Mouse (Mus musculus) heart, adult 9 months (tissue): ENCODE results near the gene Farp2.
"Not testable (repeated sequence)": the region's sequence is repeated elsewhere in the genome, so short reads cannot be mapped to it uniquely, and the experiment has no call there.

Experiments
- DNase-seq, 2 experiments: peaks; one replicate each; pipeline ENCODE4 v3.0.0; 2022; ENCODE audit warnings: low spot score in 2 of 2

The Farp2 gene

GRCm38 (mm10) chr1:93511585-93512350 lies at the start of gene Farp2:
TSS of gene Farp2 (plus strand) at chr1:93512079.
- peak; percentile 96 to 97 for DNase-seq

- DNase-seq, result no peak
These were observed 46.8 kb upstream of the Farp2 start for GRCm38 (mm10) chr1:93465066-93465465.

- no peak for DNase-seq
These were observed 46.1 kb upstream of the Farp2 start for GRCm38 (mm10) chr1:93465746-93466145.

GRCm38 (mm10) chr1:93468626-93469025 lies 43.3 kb upstream of the Farp2 start:
- no peak for DNase-seq

GRCm38 (mm10) chr1:93475694-93476093 lies 36.2 kb upstream of the Farp2 start:
- no peak for DNase-seq

- DNase-seq, result peak; percentile 98
These were observed 33.9 kb upstream of the Farp2 start for GRCm38 (mm10) chr1:93477758-93478585.

- DNase-seq, result peak; percentile 99
These were observed 33.0 kb upstream of the Farp2 start, which contains the start of gene Hdlbp for GRCm38 (mm10) chr1:93478586-93479475. TSS of gene Hdlbp (minus strand) at chr1:93478815.

- no peak for DNase-seq
These were observed 32.3 kb upstream of the Farp2 start for GRCm38 (mm10) chr1:93479476-93480083.

- not testable (repeated sequence) for DNase-seq
These were observed 25.6 kb upstream of the Farp2 start for GRCm38 (mm10) chr1:93486302-93486701.

- DNase-seq, result no peak
These were observed 16.6 kb upstream of the Farp2 start for GRCm38 (mm10) chr1:93495312-93495711.

GRCm38 (mm10) chr1:93506944-93507676 lies 4.8 kb upstream of the Farp2 start:
- no peak for DNase-seq

GRCm38 (mm10) chr1:93508576-93508975 lies 3.3 kb upstream of the Farp2 start:
- not testable (repeated sequence) for DNase-seq

- DNase-seq, result no peak
These were observed 442 bp downstream of the Farp2 start for GRCm38 (mm10) chr1:93512351-93512690.

GRCm38 (mm10) chr1:93513221-93513620 lies 1.3 kb downstream of the Farp2 start:
- DNase-seq, result no peak

- DNase-seq, result no peak
These were observed 9.6 kb downstream of the Farp2 start for GRCm38 (mm10) chr1:93521491-93521890.

GRCm38 (mm10) chr1:93522325-93522724 lies 10.4 kb downstream of the Farp2 start:
- no peak for DNase-seq

GRCm38 (mm10) chr1:93529801-93530200 lies 17.9 kb downstream of the Farp2 start:
- no peak for DNase-seq

GRCm38 (mm10) chr1:93537227-93537626 lies 25.3 kb downstream of the Farp2 start:
- no peak for DNase-seq

GRCm38 (mm10) chr1:93543196-93543595 lies 31.3 kb downstream of the Farp2 start:
- DNase-seq, result no peak

- no peak for DNase-seq
These were observed 35.4 kb downstream of the Farp2 start for GRCm38 (mm10) chr1:93547286-93547685.

GRCm38 (mm10) chr1:93551427-93551826 lies 39.5 kb downstream of the Farp2 start:
- DNase-seq, result no peak
